Mouse (Mus musculus): ENCODE results near the gene Foxa2.

DNA sequence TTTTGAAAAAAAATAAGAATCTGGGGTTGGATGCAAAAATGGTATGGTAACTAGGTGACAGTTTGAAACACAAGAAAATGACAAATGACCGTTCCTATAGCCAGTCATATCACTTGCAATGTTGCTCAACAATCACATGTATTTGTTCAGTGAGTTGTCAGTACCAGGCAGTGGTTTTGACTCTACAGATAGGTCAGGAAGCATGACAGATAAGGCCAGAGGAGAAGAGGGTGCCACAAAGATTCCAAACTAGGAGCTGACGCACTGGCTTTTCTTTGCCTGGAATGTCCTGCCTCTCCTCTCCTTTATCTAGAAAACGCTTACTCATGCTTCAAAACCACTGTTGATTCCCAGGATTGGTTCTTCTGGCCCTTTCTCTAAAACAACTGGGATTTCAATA is 33.4 kb downstream of the Foxa2 start:
- no peak for TF ChIP-seq CTCF (IDR thresholded peaks at IDR 0.05)
- TF ChIP-seq POLR2A (IDR thresholded peaks at IDR 0.05; ENCODE audit: insufficient read depth, low read depth, low read length), result no peak

All from heart, adult 2 months (tissue).